9 mouse cellular contexts compared by ENCODE assay signal in genomic region chrX:106221058-106221457, GRCm38 (mm10). TPM values are rescaled to one million over a fixed set of nuclear protein-coding genes. Genes with fewer than 3 reads are reported as not detected.
DNase-seq lines count a peak whose midpoint lies in the region; ATAC-seq and TF ChIP-seq lines count a peak whose summit lies in the region.
"Had no signal": no experiment of that assay in that cellular context is flagged by ENCODE, and none has a peak within 500 bp of the region (broad histone marks: within the 10 kb centered on the region; RNA-seq: fewer than 3 reads in every experiment).

Gene Taf9b (minus strand): TSS chrX:106221158.

- TF ChIP-seq POLR2A in thymus, adult 2 months (IDR thresholded peaks at IDR 0.05; ENCODE audit: control insufficient read depth, extremely low read depth, insufficient read depth, low read length, poor library complexity) = no peak

- H3K4me2 ChIP-seq in kidney, embryonic 14.5 days (replicated peaks; ENCODE audit: low read depth, low read length) = peak within 1 kb of the TSS; percentile 48; the same call in 1 of the 2 replicates
- H3K4me2 ChIP-seq in liver, embryonic 12.5 days = peak within 1 kb of the TSS; percentile 73

- H3K36me3 ChIP-seq in kidney, embryonic 14.5 days (ENCODE audit: control insufficient read depth, insufficient read depth, low read length) = no peaks in the 10 kb centered on the region
- H3K36me3 ChIP-seq in hindbrain, embryonic 10.5 days = no peaks in the 10 kb centered on the region
- no peaks in the 10 kb centered on the region for H3K36me3 ChIP-seq in liver, embryonic 12.5 days
- no peaks in the 10 kb centered on the region for H3K36me3 ChIP-seq in thymus, adult 2 months (ENCODE audit: control insufficient read depth, insufficient read depth, low read length)

- peaks cover 4% of the 10 kb centered on the region; the same call in 1 of the 2 replicates for H3K9me3 ChIP-seq in kidney, embryonic 14.5 days (ENCODE audit: control insufficient read depth, low read length)
- H3K9me3 ChIP-seq in hindbrain, embryonic 10.5 days = peaks cover 12% of the 10 kb centered on the region; the same call in 1 of the 2 replicates
- no peaks in the 10 kb centered on the region for H3K9me3 ChIP-seq in liver, embryonic 12.5 days (replicated peaks)

- whole genome bisulfite sequencing in kidney, embryonic 14.5 days = 88% methylated on average over 25 of the region's 25 CpGs
- 89% methylated on average over 25 of the region's 25 CpGs for WGBS in hindbrain, embryonic 10.5 days
- WGBS in liver, embryonic 12.5 days (ENCODE audit: insufficient replicate concordance) = 83% methylated on average over 25 of the region's 25 CpGs
- WGBS in thymus, adult 2 months = 97% methylated on average over 24 of the region's 25 CpGs

- peak within 1 kb of the TSS; percentile 57; the same call in 1 of the 2 replicates for H3K4me3 ChIP-seq in kidney, embryonic 14.5 days (ENCODE audit: low read length)
- peak within 1 kb of the TSS; percentile 63 for H3K4me3 ChIP-seq in hindbrain, embryonic 10.5 days
- H3K4me3 ChIP-seq in liver, embryonic 12.5 days = peak within 1 kb of the TSS; percentile 68
- no peak within 1 kb of the TSS for H3K4me3 ChIP-seq in thymus, adult 2 months (ENCODE audit: control insufficient read depth, insufficient read depth, low read length)

- DNase-seq in kidney, adult 8-10 months = no peak
- DNase-seq in adrenal gland, postnatal 36 days = no peak
- no peak for DNase-seq in hindbrain, embryonic 10.5 days (ENCODE audit: low spot score)
- DNase-seq in testis, postnatal 14 days (ENCODE audit: low spot score) = peak; percentile 55
- DNase-seq in thymus, adult 2 months = no peak
- no peak for DNase-seq in ovary, adult 18-20 months (ENCODE audit: low spot score)

- no peak for TF ChIP-seq CTCF in thymus, adult 2 months (IDR thresholded peaks at IDR 0.05; ENCODE audit: borderline replicate concordance, control insufficient read depth, extremely low read depth, insufficient read depth, low read length, poor library complexity)

- H3K27me3 ChIP-seq in kidney, embryonic 14.5 days (ENCODE audit: control insufficient read depth, insufficient read depth, low read length) = no peaks in the 10 kb centered on the region
- peaks cover 6% of the 10 kb centered on the region; the same call in 1 of the 2 replicates for H3K27me3 ChIP-seq in hindbrain, embryonic 10.5 days (ENCODE audit: insufficient read depth, poor library complexity, severe bottlenecking)
- no peaks in the 10 kb centered on the region for H3K27me3 ChIP-seq in liver, embryonic 12.5 days (replicated peaks)
- no peaks in the 10 kb centered on the region for H3K27me3 ChIP-seq in thymus, adult 2 months (ENCODE audit: control insufficient read depth, insufficient read depth, low read length)

- H3K9ac ChIP-seq in kidney, embryonic 14.5 days (ENCODE audit: low read depth, low read length) = peak within 1 kb of the TSS; percentile 61; the same call in 1 of the 2 replicates
- H3K9ac ChIP-seq in liver, embryonic 12.5 days = no peak within 1 kb of the TSS

- no peak within 1 kb of the TSS for H3K27ac ChIP-seq in kidney, embryonic 14.5 days (ENCODE audit: low read depth, low read length)
- peak within 1 kb of the TSS; percentile 90; the same call in 1 of the 2 replicates for H3K27ac ChIP-seq in hindbrain, embryonic 10.5 days
- no peak within 1 kb of the TSS for H3K27ac ChIP-seq in liver, embryonic 12.5 days
- H3K27ac ChIP-seq in thymus, adult 2 months (ENCODE audit: control insufficient read depth, insufficient read depth, low read length) = no peak within 1 kb of the TSS

- no peaks in the 10 kb centered on the region for H3K4me1 ChIP-seq in kidney, embryonic 14.5 days (ENCODE audit: control insufficient read depth, insufficient read depth, low read length)
- no peaks in the 10 kb centered on the region for H3K4me1 ChIP-seq in hindbrain, embryonic 10.5 days (replicated peaks)
- no peaks in the 10 kb centered on the region for H3K4me1 ChIP-seq in liver, embryonic 12.5 days
- H3K4me1 ChIP-seq in thymus, adult 2 months (replicated peaks; ENCODE audit: control insufficient read depth, insufficient read depth, low read length) = no peaks in the 10 kb centered on the region; the same call in 1 of the 2 replicates
- H3K4me1 ChIP-seq: megakaryocyte, embryonic 14.5 days had no signal

- ATAC-seq in kidney, embryonic 14.5 days (ENCODE audit: low FRiP score, low TSS enrichment) = no peak
- ATAC-seq in liver, embryonic 12.5 days = no peak

RNA-seq across cellular contexts. Expression of gene Taf9b, which starts in this region (rescaled TPM):
- 11.9 and 12.1 TPM in 2 replicates for polyA plus RNA-seq in kidney, embryonic 14.5 days (2014; fragmentation: Nextera tagmentation; extraction: Ambion mirVana)
- 10 to 100 TPM; 17.3 to 28.7 TPM for total RNA-seq in adrenal gland, postnatal 36 days (2021)
- polyA plus RNA-seq in hindbrain, embryonic 10.5 days (2016; fragmentation: Nextera tagmentation; extraction: Ambion mirVana) = 9.3 and 10.9 TPM in 2 replicates
- polyA plus RNA-seq in liver, embryonic 12.5 days (2016; fragmentation: Nextera tagmentation; extraction: Ambion mirVana) = 7.8 and 8.8 TPM in 2 replicates
- 4.4 and 5.5 TPM in 2 replicates for polyA plus RNA-seq in thymus, adult 2 months (2012; rRNA removed)
